Mouse (Mus musculus): ENCODE data around the gene Pcgf1. TPM values are rescaled to one million over a fixed set of nuclear protein-coding genes. Genes with fewer than 3 reads are reported as not detected.

The Pcgf1 gene
- total and polyA plus RNA-seq, 2 experiments: 4.1 to 10.8 TPM

GRCm38 (mm10) chr6:83083497-83083896 is 5.8 kb downstream of the Pcgf1 start:
- Histone ChIP-seq H3K79me2 (ENCODE audit: control insufficient read depth, insufficient read depth, low read length) (no peaks in the 10 kb centered on the region), H3K27ac (replicated peaks; ENCODE audit: insufficient read depth, low read depth, low read length) (no peak overlapping the region), H3K27me3 (ENCODE audit: control insufficient read depth, insufficient read depth, low read length) (peaks cover 5% of the 10 kb centered on the region; the same call in 1 of the 2 replicates), H3K9ac (ENCODE audit: low read depth, low read length) (no peak overlapping the region), H3K4me3 (ENCODE audit: insufficient read depth, low read depth, low read length) (no peak overlapping the region), H3K36me3 (ENCODE audit: control insufficient read depth, insufficient read depth, low read length) (peaks cover 4% of the 10 kb centered on the region; the same call in 1 of the 2 replicates), H3K4me1 (ENCODE audit: control insufficient read depth, insufficient read depth, low read length) (peaks cover 13% of the 10 kb centered on the region)
- 20% methylated on average over 5 of the region's 5 CpGs for WGBS
- TF ChIP-seq CTCF (IDR thresholded peaks at IDR 0.05; ENCODE audit: low read depth, low read length) (no peak), POLR2A (IDR thresholded peaks at IDR 0.05; ENCODE audit: extremely low read depth, insufficient read depth, low read length) (no peak)
- DNase-seq (ENCODE audit: extremely low read depth, low read depth, low spot score): peak; percentile 60

- Histone ChIP-seq H3K9ac (ENCODE audit: low read depth, low read length) (no peak overlapping the region), H3K27ac (replicated peaks; ENCODE audit: insufficient read depth, low read depth, low read length) (no peak overlapping the region), H3K27me3 (ENCODE audit: control insufficient read depth, insufficient read depth, low read length) (peaks cover 5% of the 10 kb centered on the region), H3K4me1 (ENCODE audit: control insufficient read depth, insufficient read depth, low read length) (peaks cover 9% of the 10 kb centered on the region; the same call in 1 of the 2 replicates), H3K4me3 (ENCODE audit: insufficient read depth, low read depth, low read length) (no peak overlapping the region), H3K79me2 (ENCODE audit: control insufficient read depth, insufficient read depth, low read length) (no peaks in the 10 kb centered on the region), H3K36me3 (ENCODE audit: control insufficient read depth, insufficient read depth, low read length) (peaks cover 4% of the 10 kb centered on the region; the same call in 1 of the 2 replicates)
- no peak for DNase-seq (ENCODE audit: extremely low read depth, low read depth, low spot score)
- 55% methylated on average over 6 of the region's 6 CpGs for WGBS
- no peak for TF ChIP-seq POLR2A (IDR thresholded peaks at IDR 0.05; ENCODE audit: extremely low read depth, insufficient read depth, low read length)
- no peak for TF ChIP-seq CTCF (IDR thresholded peaks at IDR 0.05; ENCODE audit: low read depth, low read length)
Measured at GRCm38 (mm10) chr6:83084477-83084876, 6.8 kb downstream of the Pcgf1 start.

- 11% methylated on average over 42 of the region's 42 CpGs for WGBS
- no peaks in the 10 kb centered on the region for H3K79me2 ChIP-seq (ENCODE audit: control insufficient read depth, insufficient read depth, low read length)
- H3K27me3 ChIP-seq (ENCODE audit: control insufficient read depth, insufficient read depth, low read length): peaks cover 5% of the 10 kb centered on the region
- H3K4me1 ChIP-seq (ENCODE audit: control insufficient read depth, insufficient read depth, low read length): no peaks in the 10 kb centered on the region
- TF ChIP-seq CTCF (IDR thresholded peaks at IDR 0.05; ENCODE audit: low read depth, low read length) (no peak), POLR2A (IDR thresholded peaks at IDR 0.05; ENCODE audit: extremely low read depth, insufficient read depth, low read length) (no peak)
- peak within 1 kb of the TSS; percentile 40 for H3K27ac ChIP-seq (replicated peaks; ENCODE audit: insufficient read depth, low read depth, low read length)
- peaks cover 2% of the 10 kb centered on the region; the same call in 1 of the 2 replicates for H3K36me3 ChIP-seq (ENCODE audit: control insufficient read depth, insufficient read depth, low read length)
- peak within 1 kb of the TSS; percentile 62 for H3K9ac ChIP-seq (ENCODE audit: low read depth, low read length)
- no peak for DNase-seq (ENCODE audit: extremely low read depth, low read depth, low spot score)
- peak within 1 kb of the TSS; percentile 66 for H3K4me3 ChIP-seq (ENCODE audit: insufficient read depth, low read depth, low read length)
Measured at GRCm38 (mm10) chr6:83086121-83087035, 8.7 kb downstream of the Pcgf1 start, which contains the start of gene Lbx2. TSS of gene Lbx2 (plus strand) at chr6:83086367.

DNA sequence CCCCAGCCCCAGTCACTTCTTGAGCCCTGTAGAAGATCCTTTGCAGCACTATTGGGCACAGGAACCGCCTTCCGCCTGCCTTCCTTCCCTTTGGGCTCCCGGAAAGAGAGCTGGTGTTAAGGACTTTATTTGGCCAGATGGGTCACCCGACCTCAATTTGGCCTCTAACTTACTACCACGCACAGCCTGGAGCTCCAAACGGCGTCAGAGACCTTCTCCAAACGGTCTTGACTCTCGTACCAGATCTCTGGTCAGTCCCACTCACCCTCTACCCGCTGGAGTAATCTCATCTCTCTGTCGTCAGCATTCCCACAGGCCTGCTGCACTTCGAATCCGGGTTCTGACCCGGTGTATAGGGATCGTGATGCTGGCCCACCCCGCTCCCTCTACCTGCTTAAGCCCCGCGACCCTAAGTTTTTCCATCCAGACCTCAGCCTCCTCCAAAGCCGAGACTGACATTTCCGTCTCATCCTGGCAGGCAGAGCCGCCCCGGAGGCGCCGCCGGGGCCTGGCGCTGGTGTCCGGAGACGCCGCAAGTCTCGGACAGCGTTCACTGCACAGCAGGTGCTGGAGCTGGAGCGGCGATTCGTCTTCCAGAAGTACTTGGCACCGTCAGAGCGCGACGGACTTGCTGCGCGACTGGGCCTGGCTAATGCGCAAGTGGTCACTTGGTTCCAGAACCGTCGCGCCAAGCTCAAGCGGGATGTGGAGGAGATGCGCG is 9.7 kb downstream of the Pcgf1 start:
- peak overlapping the region; percentile 62 for H3K9ac ChIP-seq (ENCODE audit: low read depth, low read length)
- H3K27ac ChIP-seq (replicated peaks; ENCODE audit: insufficient read depth, low read depth, low read length): peak overlapping the region; percentile 40

GRCm38 (mm10) chr6:83087926-83088260 is 10.2 kb downstream of the Pcgf1 start:
- Histone ChIP-seq H3K4me3 (ENCODE audit: insufficient read depth, low read depth, low read length) (peak overlapping the region; percentile 66), H3K36me3 (ENCODE audit: control insufficient read depth, insufficient read depth, low read length) (no peaks in the 10 kb centered on the region), H3K9ac (ENCODE audit: low read depth, low read length) (peak overlapping the region; percentile 62), H3K79me2 (ENCODE audit: control insufficient read depth, insufficient read depth, low read length) (no peaks in the 10 kb centered on the region), H3K4me1 (ENCODE audit: control insufficient read depth, insufficient read depth, low read length) (no peaks in the 10 kb centered on the region), H3K27me3 (ENCODE audit: control insufficient read depth, insufficient read depth, low read length) (peaks cover 5% of the 10 kb centered on the region), H3K27ac (replicated peaks; ENCODE audit: insufficient read depth, low read depth, low read length) (peak overlapping the region; percentile 40; the same call in 1 of the 2 replicates)
- TF ChIP-seq CTCF (IDR thresholded peaks at IDR 0.05; ENCODE audit: low read depth, low read length): no peak
- TF ChIP-seq POLR2A (IDR thresholded peaks at IDR 0.05; ENCODE audit: extremely low read depth, insufficient read depth, low read length): no peak
- WGBS: 29% methylated on average over 9 of the region's 9 CpGs
- DNase-seq (ENCODE audit: extremely low read depth, low read depth, low spot score): no peak

More for the DNA sequence above, 9.7 kb downstream of the Pcgf1 start:
- no peak for TF ChIP-seq CTCF (IDR thresholded peaks at IDR 0.05; ENCODE audit: low read depth, low read length)
- no peak for TF ChIP-seq POLR2A (IDR thresholded peaks at IDR 0.05; ENCODE audit: extremely low read depth, insufficient read depth, low read length)
- H3K4me3 ChIP-seq (ENCODE audit: insufficient read depth, low read depth, low read length): peak overlapping the region; percentile 66
- no peak for DNase-seq (ENCODE audit: extremely low read depth, low read depth, low spot score)
- no peaks in the 10 kb centered on the region for H3K79me2 ChIP-seq (ENCODE audit: control insufficient read depth, insufficient read depth, low read length)
- 9% methylated on average over 47 of the region's 47 CpGs for WGBS
- no peaks in the 10 kb centered on the region for H3K36me3 ChIP-seq (ENCODE audit: control insufficient read depth, insufficient read depth, low read length)
- H3K4me1 ChIP-seq (ENCODE audit: control insufficient read depth, insufficient read depth, low read length): no peaks in the 10 kb centered on the region
- peaks cover 5% of the 10 kb centered on the region for H3K27me3 ChIP-seq (ENCODE audit: control insufficient read depth, insufficient read depth, low read length)

Measured in liver, adult 2 months (tissue).